Mouse (Mus musculus): ENCODE measurements at regions not wholly inside any gene's neighbourhood (a gene's known extent, or its start where the extent isn't known, plus 50 kb on each side); places are given as distances from the start of the nearest gene placed in this dataset.
"Not testable (repeated sequence)": the region's sequence is repeated elsewhere in the genome, so short reads cannot be mapped to it uniquely, and the experiment has no call there.

DNA sequence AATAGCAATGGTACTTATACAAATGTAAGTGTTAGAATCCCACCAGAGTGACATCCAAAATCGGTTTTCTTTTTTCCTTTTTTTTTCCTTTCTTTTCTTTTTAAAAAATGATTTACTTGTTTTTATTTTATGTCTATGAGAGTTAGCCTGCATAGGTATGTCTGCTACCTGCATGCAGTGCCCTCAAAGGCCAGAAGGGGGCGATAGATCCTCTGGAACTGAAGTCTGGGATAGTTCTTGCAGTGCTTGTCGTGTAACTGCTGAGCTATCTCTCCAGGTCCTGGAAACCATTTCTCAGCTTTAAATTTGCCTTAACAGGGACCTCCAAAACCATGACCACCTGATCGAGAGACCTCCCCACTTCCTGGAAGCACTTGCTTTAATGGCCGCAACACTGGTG lies 93.8 kb downstream of the Defb7 start:
- DNase-seq (ENCODE audit: low spot score in 2 of 2): no peak

DNA sequence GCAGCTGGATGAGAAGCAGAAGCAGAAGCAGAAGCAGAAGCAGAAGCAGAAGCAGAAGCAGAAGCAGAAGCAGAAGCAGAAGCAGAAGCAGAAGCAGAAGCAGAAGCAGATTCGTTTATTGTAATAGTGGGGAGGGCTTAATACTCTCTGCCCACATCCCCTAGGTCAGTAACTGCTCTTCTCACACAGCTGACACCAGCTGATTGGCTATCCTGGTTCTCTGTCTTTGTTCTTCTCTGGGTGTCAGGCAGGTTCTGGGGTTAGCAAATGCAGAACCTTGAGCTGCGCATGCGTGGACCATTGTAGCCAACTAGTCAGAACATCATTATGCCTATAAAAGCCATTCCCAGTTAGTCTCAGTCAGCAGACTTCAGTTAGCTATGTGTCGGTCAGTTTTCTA lies 106.6 kb downstream of the Defb7 start:
- DNase-seq (ENCODE audit: low spot score in 2 of 2): not testable (repeated sequence)

DNA sequence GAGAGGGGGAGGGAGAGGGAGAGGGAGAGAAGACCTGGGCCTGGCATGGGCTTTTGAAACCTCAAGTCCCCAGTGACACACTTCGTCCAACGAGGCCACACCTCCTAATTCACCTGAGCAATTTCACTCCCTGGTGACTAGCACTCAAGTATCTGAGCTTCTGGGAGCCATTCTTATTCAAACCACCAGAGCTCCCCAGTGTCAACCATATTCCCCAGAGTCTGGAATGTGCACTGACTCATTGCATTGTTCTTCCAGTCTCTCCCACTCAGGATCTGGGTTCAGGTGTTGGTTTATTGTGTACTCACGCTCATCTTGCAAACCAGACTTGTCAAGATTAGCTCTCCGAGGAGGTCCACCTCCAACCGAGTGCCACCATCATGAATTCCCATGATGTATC lies 111.7 kb downstream of the Defb7 start:
- no peak for DNase-seq (ENCODE audit: low spot score in 2 of 2)

DNA sequence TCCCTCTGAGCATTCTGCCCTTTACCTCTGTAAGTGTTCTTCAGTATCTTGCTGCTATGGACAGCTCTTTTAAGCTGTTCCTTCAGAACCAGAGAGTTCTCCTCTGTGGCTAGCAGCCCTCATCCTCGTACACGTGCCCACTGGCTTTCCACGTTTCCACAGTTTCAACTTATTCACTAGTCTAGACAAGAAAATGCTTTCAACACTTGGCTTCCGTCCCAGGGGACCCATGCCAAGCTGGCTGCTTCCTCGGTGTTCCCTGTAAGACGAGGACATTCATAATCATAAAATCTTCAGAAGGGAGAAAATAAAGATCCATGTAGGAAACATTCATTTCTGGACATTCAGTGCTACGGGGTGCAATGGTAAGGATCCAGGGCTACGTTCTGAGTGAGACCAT lies 101.9 kb upstream of the 4930467E23Rik start:
- peak; percentile 4 to 41 for DNase-seq (ENCODE audit: low spot score in 2 of 2)

DNA sequence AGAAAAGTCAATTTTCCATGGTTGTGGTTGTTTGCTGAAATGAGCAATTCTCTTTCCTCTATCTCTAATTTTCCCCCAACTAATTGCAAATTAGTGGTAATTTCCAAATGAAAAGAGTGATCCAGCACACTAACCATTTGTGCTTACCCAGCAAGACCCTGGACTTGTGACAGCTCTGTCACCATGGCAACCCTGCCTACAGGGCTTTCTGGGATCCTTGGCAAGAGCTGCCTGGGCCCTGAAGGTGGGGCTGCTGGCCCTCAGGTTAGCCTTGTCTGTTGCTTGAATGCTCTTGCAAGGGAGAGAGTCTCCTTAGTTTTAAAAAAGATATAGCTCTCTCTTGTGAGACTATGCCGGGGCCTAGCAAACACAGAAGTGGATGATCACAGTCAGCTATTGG lies 80.8 kb upstream of the 4930467E23Rik start:
- peak in 1 of 2 experiments; percentile 14 for DNase-seq (ENCODE audit: low spot score in 2 of 2)
